Mouse (Mus musculus): ENCODE results near the gene Slc6a8.

The Slc6a8 gene

GRCm38 (mm10) chrX:73684978-73685377 lies 12.0 kb downstream of the Slc6a8 start:
- no peak for DNase-seq (ENCODE audit: low spot score)

GRCm38 (mm10) chrX:73685629-73686028 lies 12.7 kb downstream of the Slc6a8 start:
- no peak for DNase-seq (ENCODE audit: low spot score)

GRCm38 (mm10) chrX:73690917-73691629 lies 18.1 kb downstream of the Slc6a8 start:
- peak; percentile 68 for DNase-seq (ENCODE audit: low spot score)

- no peak for DNase-seq (ENCODE audit: low spot score)
These were observed 27.5 kb downstream of the Slc6a8 start for GRCm38 (mm10) chrX:73700472-73700871.

GRCm38 (mm10) chrX:73715476-73716108 lies 42.6 kb downstream of the Slc6a8 start:
- DNase-seq (ENCODE audit: low spot score), result peak; percentile 50

GRCm38 (mm10) chrX:73716109-73716661 lies 43.2 kb downstream of the Slc6a8 start, which contains the start of the genes Bcap31 and Abcd1:
Gene Bcap31, minus strand, starts transcription at chrX:73716175.
Gene Abcd1, plus strand, starts transcription at chrX:73716597.
- peak; percentile 95 for DNase-seq (ENCODE audit: low spot score)

- DNase-seq (ENCODE audit: low spot score), result no peak
These were observed 44.0 kb downstream of the Slc6a8 start for GRCm38 (mm10) chrX:73716709-73717545.

- peak; percentile 28 for DNase-seq (ENCODE audit: low spot score)
These were observed 44.7 kb downstream of the Slc6a8 start for GRCm38 (mm10) chrX:73717667-73718066.

- DNase-seq (ENCODE audit: low spot score), result peak; percentile 3
These were observed 45.3 kb downstream of the Slc6a8 start for GRCm38 (mm10) chrX:73718271-73718670.

GRCm38 (mm10) chrX:73718686-73719362 lies 45.9 kb downstream of the Slc6a8 start:
- peak; percentile 43 for DNase-seq (ENCODE audit: low spot score)

- no peak for DNase-seq (ENCODE audit: low spot score)
These were observed 58.0 kb downstream of the Slc6a8 start for GRCm38 (mm10) chrX:73730908-73731307.
